Mouse (Mus musculus) limb, embryonic 14.5 days (tissue): Measurements from ENCODE around the gene Myo18b. TPM values are rescaled to one million over a fixed set of nuclear protein-coding genes. Genes with fewer than 3 reads are reported as not detected.
A peak's percentile ranks its signal among the peaks of the same experiment; 100 is the strongest.

Experiments used
- ATAC-seq: fragments of 200-750 bp; cut with Nextera tagmentation; 2 replicates; pipeline ENCODE4 v1.8.0; 2017; ENCODE audit warnings: low read depth, moderate number of reproducible peaks, moderate TSS enrichment; ENCODE audit not compliant: low FRiP score
- DNase-seq: peaks from one replicate; pipeline ENCODE4 v3.0.0-alpha.2; 2015; ENCODE audit warnings: low spot score
- H3K27ac ChIP-seq: fragments of 300-500 bp; sonication (generic); replicated peaks from 2 replicates; pipeline ENCODE4 v1.5.1; 2014; ENCODE audit warnings: low read depth, mild to moderate bottlenecking, low read length, moderate library complexity, mixed read lengths
- H3K27me3 ChIP-seq: fragments of 300-500 bp; sonication (generic); 2 replicates; pipeline ENCODE4 v1.6.1; 2014; ENCODE audit warnings: low read length, mixed read lengths; ENCODE audit not compliant: control insufficient read depth, insufficient read depth
- H3K36me3 ChIP-seq: fragments of 300-500 bp; sonication (generic); 2 replicates; pipeline ENCODE4 v1.6.1; 2014; ENCODE audit warnings: mild to moderate bottlenecking, low read length, moderate library complexity, mixed read lengths; ENCODE audit not compliant: control insufficient read depth, insufficient read depth
- H3K4me1 ChIP-seq: fragments of 300-500 bp; sonication (generic); 2 replicates; pipeline ENCODE4 v1.6.1; 2014; ENCODE audit warnings: antibody characterized with exemption, low read length, mixed read lengths; ENCODE audit not compliant: control insufficient read depth, insufficient read depth
- H3K4me2 ChIP-seq: fragments of 300-500 bp; sonication (generic); replicated peaks from 2 replicates; pipeline ENCODE4 v1.6.1; 2014; ENCODE audit warnings: low read depth, mild to moderate bottlenecking, low read length, moderate library complexity; ENCODE audit not compliant: severe bottlenecking
- H3K4me3 ChIP-seq: fragments of 300-500 bp; sonication (generic); replicated peaks from 2 replicates; pipeline ENCODE4 v1.5.1; 2014; ENCODE audit warnings: low read length
- H3K9ac ChIP-seq: fragments of 300-500 bp; sonication (generic); 2 replicates; pipeline ENCODE4 v1.6.1; 2014; ENCODE audit warnings: mild to moderate bottlenecking, low read depth, low read length, moderate library complexity; ENCODE audit not compliant: severe bottlenecking
- H3K9me3 ChIP-seq: fragments of 300-500 bp; sonication (generic); 2 replicates; pipeline ENCODE4 v1.6.1; 2016; ENCODE audit warnings: low read length; ENCODE audit not compliant: control insufficient read depth
- POLR2A ChIP-seq: fragments of 200-500 bp; IDR thresholded peaks from 2 replicates; pipeline ENCODE4 v1.8.0; 2012; ENCODE audit warnings: inconsistent platforms, mild to moderate bottlenecking, moderate library complexity, borderline replicate concordance; ENCODE audit not compliant: insufficient read depth, insufficient read length; ENCODE audit errors: extremely low read depth
- WGBS: fragments of 180-500 bp; shearing (Covaris S2); extraction: QIAGEN DNeasy Blood & Tissue Kit; methylation state at CpG from one replicate; pipeline ENCODE4 v1.1.7; 2014; 5-methylcytosine and 5-hydroxymethylcytosine counted together
- polyA plus RNA-seq, 2 experiments: library from polyadenylated mRNA; depleted of rRNA in 1 of 2; stranded (reverse) in 1 of 2; unstranded in 1 of 2; fragments of >200 nt; fragmentation: Nextera tagmentation in 1 of 2; extraction: Ambion mirVana in 1 of 2; gene quantifications; 2 replicates each; pipeline versions ENCODE4 v1.2.1 to v1.2.3; 2012 to 2014

The Myo18b gene
- polyA plus RNA-seq (2012; rRNA removed) (4.9 and 6.5 TPM in 2 replicates), polyA plus RNA-seq (2014; fragmentation: Nextera tagmentation; extraction: Ambion mirVana) (2.7 and 3.7 TPM in 2 replicates)

GRCm38 (mm10) chr5:112895674-112896654, at the start of gene Myo18b:
TSS of gene Myo18b (minus strand) at chr5:112896362.
- no peaks in the 10 kb centered on the region for H3K4me1 ChIP-seq
- TF ChIP-seq POLR2A: no peak
- no peak within 1 kb of the TSS for H3K9ac ChIP-seq
- no peaks in the 10 kb centered on the region for H3K9me3 ChIP-seq
- WGBS: 77% methylated on average over 17 of the region's 17 CpGs
- H3K4me2 ChIP-seq: no peak within 1 kb of the TSS
- H3K27me3 ChIP-seq: no peaks in the 10 kb centered on the region
- H3K27ac ChIP-seq: no peak within 1 kb of the TSS
- no peak for DNase-seq
- H3K4me3 ChIP-seq: no peak within 1 kb of the TSS
- no peaks in the 10 kb centered on the region for H3K36me3 ChIP-seq
- ATAC-seq: peak; percentile 44; the same call in 1 of the 2 replicates

GRCm38 (mm10) chr5:112945925-112946324, 49.8 kb upstream of the Myo18b start:
- no peak for DNase-seq
- 63% methylated on average over 7 of the region's 7 CpGs for WGBS

GRCm38 (mm10) chr5:112942244-112942643, 46.1 kb upstream of the Myo18b start:
- DNase-seq (no peak), ATAC-seq (no peak)
- WGBS: 51% methylated on average over 7 of the region's 7 CpGs
- Histone ChIP-seq H3K9ac (no peak overlapping the region), H3K27me3 (no peaks in the 10 kb centered on the region), H3K27ac (no peak overlapping the region), H3K4me3 (no peak overlapping the region), H3K36me3 (peaks cover 11% of the 10 kb centered on the region; the same call in 1 of the 2 replicates), H3K4me1 (peaks cover 10% of the 10 kb centered on the region), H3K4me2 (no peak overlapping the region), H3K9me3 (0 out of 2 replicates have a peak, but pooled peaks cover 3% of the 10 kb centered on the region)
- no peak for TF ChIP-seq POLR2A

More at GRCm38 (mm10) chr5:112945925-112946324, 49.8 kb upstream of the Myo18b start:
- no peak overlapping the region for H3K9ac ChIP-seq
- H3K9me3 ChIP-seq: 0 out of 2 replicates have a peak, but pooled peaks cover 3% of the 10 kb centered on the region
- H3K36me3 ChIP-seq: peaks cover 14% of the 10 kb centered on the region; the same call in 1 of the 2 replicates
- H3K4me3 ChIP-seq: no peak overlapping the region
- H3K27me3 ChIP-seq: no peaks in the 10 kb centered on the region
- TF ChIP-seq POLR2A: no peak
- no peak overlapping the region for H3K27ac ChIP-seq
- no peak overlapping the region for H3K4me2 ChIP-seq
- H3K4me1 ChIP-seq: peaks cover 10% of the 10 kb centered on the region
- no peak for ATAC-seq

GRCm38 (mm10) chr5:112941001-112941400, 44.8 kb upstream of the Myo18b start:
- 88% methylated on average over 12 of the region's 12 CpGs for WGBS
- no peak for ATAC-seq

GRCm38 (mm10) chr5:112936632-112937031, 40.5 kb upstream of the Myo18b start:
- Histone ChIP-seq H3K9me3 (0 out of 2 replicates have a peak, but pooled peaks cover 3% of the 10 kb centered on the region), H3K4me2 (no peak overlapping the region), H3K27me3 (no peaks in the 10 kb centered on the region), H3K9ac (no peak overlapping the region), H3K4me1 (peaks cover 6% of the 10 kb centered on the region; the same call in 1 of the 2 replicates), H3K4me3 (no peak overlapping the region), H3K27ac (no peak overlapping the region), H3K36me3 (peaks cover 12% of the 10 kb centered on the region)
- TF ChIP-seq POLR2A: no peak
- ATAC-seq (no peak), DNase-seq (no peak)
- WGBS: 79% methylated on average over 10 of the region's 10 CpGs

More at GRCm38 (mm10) chr5:112941001-112941400, 44.8 kb upstream of the Myo18b start:
- Histone ChIP-seq H3K4me3 (no peak overlapping the region), H3K27me3 (no peaks in the 10 kb centered on the region), H3K4me2 (no peak overlapping the region), H3K9me3 (0 out of 2 replicates have a peak, but pooled peaks cover 3% of the 10 kb centered on the region), H3K9ac (no peak overlapping the region), H3K4me1 (peaks cover 5% of the 10 kb centered on the region; the same call in 1 of the 2 replicates), H3K27ac (no peak overlapping the region), H3K36me3 (peaks cover 12% of the 10 kb centered on the region; the same call in 1 of the 2 replicates)
- no peak for TF ChIP-seq POLR2A
- no peak for DNase-seq
